Comparison of ENCODE assay signal across 21 mouse cellular contexts in the genomic region with DNA sequence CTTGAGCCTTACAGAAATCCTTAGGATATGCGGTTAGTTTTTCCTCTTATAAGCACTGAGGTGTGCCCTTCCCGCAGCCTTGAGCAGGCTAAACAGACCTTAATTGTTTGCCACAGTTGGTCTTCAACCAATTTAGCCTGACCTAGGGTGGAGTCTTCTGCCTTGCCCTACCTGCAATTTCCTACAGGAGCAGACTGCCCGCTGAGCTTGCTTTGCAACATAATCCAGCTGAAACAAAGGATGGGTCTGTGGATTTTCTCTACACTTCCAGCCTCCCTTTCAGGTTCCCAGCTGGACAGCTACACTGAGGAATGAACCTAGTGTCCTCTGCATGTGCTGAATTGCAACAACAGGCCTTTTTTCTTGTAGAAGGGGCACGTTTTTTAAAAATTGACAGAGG.
"Had no signal": no experiment of that assay in that cellular context is flagged by ENCODE, and none has a peak within 500 bp of the region (broad histone marks: within the 10 kb centered on the region; RNA-seq: fewer than 3 reads in every experiment).

No protein-coding gene starts in this region.

- H3K9me3 ChIP-seq: limb, embryonic 12.5 days; limb, embryonic 15.5 days; liver, embryonic 12.5 days; liver, embryonic 15.5 days; lung, embryonic 15.5 days; megakaryocyte, embryonic 14.5 days had no signal

- H3K36me3 ChIP-seq: limb, embryonic 12.5 days; limb, embryonic 15.5 days; liver, embryonic 12.5 days; liver, embryonic 15.5 days; lung, embryonic 15.5 days had no signal

- H3K27me3 ChIP-seq: limb, embryonic 12.5 days; limb, embryonic 15.5 days; lung, embryonic 15.5 days had no signal

- H3K4me1 ChIP-seq: limb, embryonic 12.5 days; limb, embryonic 15.5 days; liver, embryonic 12.5 days; liver, embryonic 15.5 days; lung, embryonic 15.5 days had no signal

- H3K4me3 ChIP-seq: layer of hippocampus, adult 2 months; limb, embryonic 12.5 days; limb, embryonic 15.5 days; liver, embryonic 12.5 days; liver, embryonic 15.5 days; lung, embryonic 15.5 days; megakaryocyte, embryonic 14.5 days had no signal

- DNase-seq: kidney, adult 18-20 months; kidney, adult 9 months; kidney, postnatal 14 days; kidney, postnatal 4 days; layer of hippocampus, adult 9-11 months; left cerebral cortex, postnatal 4 days; lung, adult 18-20 months; lung, postnatal 10 days; lung, postnatal 36 days; midbrain, embryonic 14.5 days; right cerebral cortex, adult 18-20 months; thymus, adult 2 months; thymus, postnatal 14 days; thymus, postnatal 4 days had no signal
